Mouse (Mus musculus): ENCODE data around the gene Pde6h. TPM values are rescaled to one million over a fixed set of nuclear protein-coding genes. Genes with fewer than 3 reads are reported as not detected.

Gene Pde6h
- total and polyA plus RNA-seq, 3 experiments, result 1.7 TPM; not detected in 2

Other genes with a start within 250 kb of the Pde6h start
- not detected for gene Gucy2c, start 142.1 kb upstream of the Pde6h start, total RNA-seq (2021)
- not detected in 2 replicates for gene Gucy2c, start 142.1 kb upstream of the Pde6h start, polyA plus RNA-seq (2012; rRNA removed)
- 10 to 100 TPM in 1 of 2 experiments, 1 to 10 TPM in 1; 6.3 to 11.6 TPM for gene Hist4h4, start 119.4 kb upstream of the Pde6h start, total RNA-seq (2021)
- 0.25 and 0.34 TPM in 2 replicates for gene Hist4h4, start 119.4 kb upstream of the Pde6h start, polyA plus RNA-seq (2012; rRNA removed)
- 100 to 1,000 TPM; 168 to 169 TPM for gene H2afj, start 115.6 kb upstream of the Pde6h start, total RNA-seq (2021)
- gene H2afj, start 115.6 kb upstream of the Pde6h start, polyA plus RNA-seq (2012; rRNA removed), result 593 and 681 TPM in 2 replicates
- gene BC049715, start 96.2 kb upstream of the Pde6h start, total RNA-seq (2021), result 1 to 10 TPM in 1 of 2 experiments, under 1 TPM in 1; 0.41 to 1.1 TPM
- gene BC049715, start 96.2 kb upstream of the Pde6h start, polyA plus RNA-seq (2012; rRNA removed), result 0.21 and 0.71 TPM in 2 replicates
- gene Wbp11, start 95.6 kb upstream of the Pde6h start, total RNA-seq (2021), result 10 to 100 TPM; 72.6 to 79.2 TPM
- gene Wbp11, start 95.6 kb upstream of the Pde6h start, polyA plus RNA-seq (2012; rRNA removed), result 47.4 and 55.0 TPM in 2 replicates
- under 1 TPM in 1 of 2 experiments, not detected in 1; 0.23 TPM for gene Smco3, start 88.4 kb upstream of the Pde6h start, total RNA-seq (2021)
- gene Smco3, start 88.4 kb upstream of the Pde6h start, polyA plus RNA-seq (2012; rRNA removed), result not detected in 2 replicates
- 1 to 10 TPM; 4.8 to 6.4 TPM for gene Art4, start 66.1 kb upstream of the Pde6h start, total RNA-seq (2021)
- 0.91 and 1.6 TPM in 2 replicates for gene Art4, start 66.1 kb upstream of the Pde6h start, polyA plus RNA-seq (2012; rRNA removed)
- 100 to 1,000 TPM; 171 to 192 TPM for gene Mgp, start 48.0 kb upstream of the Pde6h start, total RNA-seq (2021)
- gene Mgp, start 48.0 kb upstream of the Pde6h start, polyA plus RNA-seq (2012; rRNA removed), result 227 and 304 TPM in 2 replicates
- not detected for gene Erp27, start 1.7 kb upstream of the Pde6h start, total RNA-seq (2021)
- not detected in 2 replicates for gene Erp27, start 1.7 kb upstream of the Pde6h start, polyA plus RNA-seq (2012; rRNA removed)
- gene Arhgdib, start 18.1 kb downstream of the Pde6h start, total RNA-seq (2021), result 10 to 100 TPM; 24.7 to 32.7 TPM
- 10.5 and 12.1 TPM in 2 replicates for gene Arhgdib, start 18.1 kb downstream of the Pde6h start, polyA plus RNA-seq (2012; rRNA removed)
- 100 to 1,000 TPM in 1 of 2 experiments, 10 to 100 TPM in 1; 92.5 to 190 TPM for gene Rerg, start 246.7 kb downstream of the Pde6h start, total RNA-seq (2021)
- gene Rerg, start 246.7 kb downstream of the Pde6h start, polyA plus RNA-seq (2012; rRNA removed), result 180 and 195 TPM in 2 replicates

All from adrenal gland, adult 2 months (tissue).